8 mouse cellular contexts compared by ENCODE assay signal in genomic region chr7:108950312-108950761, GRCm38 (mm10). TPM values are rescaled to one million over a fixed set of nuclear protein-coding genes. Genes with fewer than 3 reads are reported as not detected.
DNase-seq lines count a peak whose midpoint lies in the region; ATAC-seq and TF ChIP-seq lines count a peak whose summit lies in the region.

Gene Tub (plus strand): TSS chr7:108950338.

- DNase-seq in ES-E14 (ENCODE audit: low read depth, low spot score), result peak; percentile 60
- peak; percentile 91 for DNase-seq in brain, embryonic 14.5 days (ENCODE audit: low read depth)
- peak; percentile 70 for DNase-seq in hindbrain, embryonic 10.5 days (ENCODE audit: low spot score)
- peak; percentile 77 to 83 for DNase-seq in layer of hippocampus, postnatal 10 days (ENCODE audit: low spot score in 2 of 2)
- DNase-seq in retina, adult 2 months (ENCODE audit: low read depth, low spot score), result peak; percentile 79
- DNase-seq in c-Kit-positive CD71-positive TER-119-positive erythroid progenitor cells, embryonic 14.5 days (ENCODE audit: low spot score), result no peak

- 0 out of 2 replicates have a peak, but pooled peaks have one; percentile 19 for TF ChIP-seq POLR2A in brain, embryonic 14.5 days (IDR thresholded peaks at IDR 0.05; ENCODE audit: borderline replicate concordance, extremely low read depth, insufficient read depth, insufficient read length, poor library complexity, severe bottlenecking)

- in situ Hi-C loops in ES-E14 (cut with MboI; ENCODE audit: low sequenced_read_pairs in 2 of 2, unreplicated experiment in 2 of 2), result no loop called here

- H3K4me1 ChIP-seq in ES-E14 (ENCODE audit: control insufficient read depth in 2 of 2, insufficient read depth in 2 of 2, low read length in 2 of 2, poor library complexity in 1 of 2), result peaks cover 0 to 3% of the 10 kb centered on the region in 2 experiments; a peak in 1 of 4 replicates
- H3K4me1 ChIP-seq in forebrain, embryonic 13.5 days, result peaks cover 12% of the 10 kb centered on the region
- H3K4me1 ChIP-seq in hindbrain, embryonic 10.5 days (replicated peaks), result peaks cover 26% of the 10 kb centered on the region
- peaks cover 9% of the 10 kb centered on the region for H3K4me1 ChIP-seq in lung, embryonic 16.5 days (replicated peaks; ENCODE audit: control insufficient read depth, insufficient read depth, low read length)

- WGBS in forebrain, embryonic 13.5 days, result under 1% methylated on average over 44 of the region's 44 CpGs
- WGBS in hindbrain, embryonic 10.5 days, result under 1% methylated on average over 44 of the region's 44 CpGs
- WGBS in lung, embryonic 16.5 days, result under 1% methylated on average over 44 of the region's 44 CpGs

- H3K4me2 ChIP-seq in forebrain, embryonic 13.5 days, result peak within 1 kb of the TSS; percentile 95
- peak within 1 kb of the TSS; percentile 55 for H3K4me2 ChIP-seq in lung, embryonic 16.5 days (ENCODE audit: low read depth, low read length)

- peak within 1 kb of the TSS; percentile 38 for H3K9ac ChIP-seq in ES-E14 (ENCODE audit: insufficient read depth, low read depth, low read length, poor library complexity, severe bottlenecking)
- H3K9ac ChIP-seq in forebrain, embryonic 13.5 days, result peak within 1 kb of the TSS; percentile 72
- H3K9ac ChIP-seq in lung, embryonic 16.5 days (ENCODE audit: low read length), result peak within 1 kb of the TSS; percentile 2; the same call in 1 of the 2 replicates

- peaks cover 55% of the 10 kb centered on the region for H3K27me3 ChIP-seq in forebrain, embryonic 13.5 days
- H3K27me3 ChIP-seq in hindbrain, embryonic 10.5 days (ENCODE audit: insufficient read depth, poor library complexity, severe bottlenecking), result peaks cover 54% of the 10 kb centered on the region
- H3K27me3 ChIP-seq in lung, embryonic 16.5 days (ENCODE audit: control insufficient read depth, insufficient read depth, low read depth, low read length), result peaks cover 38% of the 10 kb centered on the region

- H3K9me3 ChIP-seq in ES-E14 (ENCODE audit: control insufficient read depth, insufficient read depth, low read depth, low read length), result no peaks in the 10 kb centered on the region
- no peaks in the 10 kb centered on the region for H3K9me3 ChIP-seq in forebrain, embryonic 13.5 days (replicated peaks)
- no peaks in the 10 kb centered on the region for H3K9me3 ChIP-seq in hindbrain, embryonic 10.5 days
- no peaks in the 10 kb centered on the region for H3K9me3 ChIP-seq in lung, embryonic 16.5 days (ENCODE audit: control insufficient read depth, low read length)

- peak within 1 kb of the TSS; percentile 47 to 69 for H3K4me3 ChIP-seq in ES-E14 (ENCODE audit: insufficient read depth in 1 of 2, low read depth in 1 of 2, low read length in 2 of 2, poor library complexity in 1 of 2, severe bottlenecking in 1 of 2)
- H3K4me3 ChIP-seq in forebrain, embryonic 13.5 days, result peak within 1 kb of the TSS; percentile 62
- H3K4me3 ChIP-seq in hindbrain, embryonic 10.5 days, result peak within 1 kb of the TSS; percentile 67
- H3K4me3 ChIP-seq in lung, embryonic 16.5 days (ENCODE audit: low read length), result peak within 1 kb of the TSS; percentile 40

- no peaks in the 10 kb centered on the region; the same call in 1 of the 2 replicates for H3K36me3 ChIP-seq in ES-E14 (ENCODE audit: control insufficient read depth, insufficient read depth, low read length, poor library complexity, severe bottlenecking)
- H3K36me3 ChIP-seq in forebrain, embryonic 13.5 days (ENCODE audit: poor library complexity, severe bottlenecking), result peaks cover 10% of the 10 kb centered on the region
- peaks cover 15% of the 10 kb centered on the region for H3K36me3 ChIP-seq in hindbrain, embryonic 10.5 days
- no peaks in the 10 kb centered on the region; the same call in 1 of the 2 replicates for H3K36me3 ChIP-seq in lung, embryonic 16.5 days (ENCODE audit: control insufficient read depth, insufficient read depth, low read length)

- no peak within 1 kb of the TSS for H3K27ac ChIP-seq in ES-E14 (ENCODE audit: insufficient read depth, low read depth, low read length, poor library complexity, severe bottlenecking)
- no peak within 1 kb of the TSS; the same call in 1 of the 2 replicates for H3K27ac ChIP-seq in forebrain, embryonic 13.5 days
- 0 out of 2 replicates have a peak within 1 kb of the TSS, but pooled peaks have one; percentile 25 for H3K27ac ChIP-seq in hindbrain, embryonic 10.5 days
- H3K27ac ChIP-seq in lung, embryonic 16.5 days (ENCODE audit: low read length), result no peak within 1 kb of the TSS

- TF ChIP-seq CTCF in brain, embryonic 14.5 days (IDR thresholded peaks at IDR 0.05; ENCODE audit: borderline replicate concordance, extremely low read depth, insufficient read depth, insufficient read length), result no peak

- ATAC-seq in forebrain, embryonic 13.5 days, result peak; percentile 85
- ATAC-seq in lung, embryonic 16.5 days (ENCODE audit: low read depth), result peak; percentile 52; the same call in 1 of the 2 replicates

TF ChIP-seq in ES-E14, 5 proteins besides CTCF, POLR2A, EP300 and RAD21:
- TF ChIP-seq HCFC1 (IDR thresholded peaks at IDR 0.05; ENCODE audit: borderline replicate concordance, insufficient read depth, low read length) (no peak), MAFK (IDR thresholded peaks at IDR 0.05; ENCODE audit: insufficient read depth, low read depth, low read length) (no peak), ZC3H11A (IDR thresholded peaks at IDR 0.05; ENCODE audit: borderline replicate concordance, low read depth, low read length) (no peak), CHD2 (IDR thresholded peaks at IDR 0.05; ENCODE audit: low read depth, low read length) (no peak), ZNF384 (IDR thresholded peaks at IDR 0.05; ENCODE audit: low read depth, low read length) (no peak)

RNA-seq across cellular contexts. Expression of gene Tub, which starts in this region (rescaled TPM):
- total RNA-seq in ES-E14 (2012; rRNA removed), result 3.3 and 5.1 TPM in 2 replicates
- polyA plus RNA-seq in brain, embryonic 14.5 days (2012; rRNA removed), result 109 and 143 TPM in 2 replicates
- 27.1 and 31.5 TPM in 2 replicates for polyA plus RNA-seq in forebrain, embryonic 13.5 days (2015; fragmentation: Nextera tagmentation; extraction: Ambion mirVana)
- 5.7 and 11.0 TPM in 2 replicates for polyA plus RNA-seq in hindbrain, embryonic 10.5 days (2016; fragmentation: Nextera tagmentation; extraction: Ambion mirVana)
- total RNA-seq in layer of hippocampus, postnatal 10 days (2021), result 100 to 1,000 TPM; 162 to 173 TPM
- 1.3 and 1.7 TPM in 2 replicates for polyA plus RNA-seq in lung, embryonic 16.5 days (2015; fragmentation: Nextera tagmentation; extraction: Ambion mirVana)

Comparison
In these comparisons a context has a peak if more than half of its experiments do, and no peak if none do; other contexts are left out.
1. RNA of gene Tub (total RNA-seq): 162 to 173 TPM in layer of hippocampus, postnatal 10 days; 3.3 to 5.1 TPM in ES-E14; every median in the first group is over 10 times any median in the second.
2. H3K9ac ChIP-seq: peak in every context shown above with its lines; median percentile 72 in forebrain, embryonic 13.5 days; 38 in ES-E14; 2 in lung, embryonic 16.5 days.
3. Peak in every context shown above with its lines, with median percentiles within 50 percentile points of each other: H3K4me3 ChIP-seq.